Mouse (Mus musculus) forelimb bud, embryonic 11.5 days (tissue): ENCODE results near the gene Josd2.

Experiments used
- DNase-seq: peaks from one replicate; pipeline ENCODE4 v3.0.0-alpha.2; 2012; ENCODE audit warnings: low read depth, low spot score

The Josd2 gene

GRCm38 (mm10) chr7:44446070-44446855, 21.5 kb upstream of the Josd2 start:
- DNase-seq = no peak

- DNase-seq = no peak
Observed at GRCm38 (mm10) chr7:44453256-44453655, 14.5 kb upstream of the Josd2 start.

- no peak for DNase-seq
Observed at GRCm38 (mm10) chr7:44456302-44456701, 11.5 kb upstream of the Josd2 start.

- DNase-seq = no peak
Observed at GRCm38 (mm10) chr7:44460067-44460466, 7.7 kb upstream of the Josd2 start.

GRCm38 (mm10) chr7:44460767-44461502, 6.8 kb upstream of the Josd2 start:
- DNase-seq = no peak

- DNase-seq = no peak
Observed at GRCm38 (mm10) chr7:44461503-44462217, 6.1 kb upstream of the Josd2 start.

GRCm38 (mm10) chr7:44462218-44463055, 5.3 kb upstream of the Josd2 start:
- DNase-seq = peak; percentile 57

- no peak for DNase-seq
Observed at GRCm38 (mm10) chr7:44463056-44463425, 4.7 kb upstream of the Josd2 start.

- no peak for DNase-seq
Observed at GRCm38 (mm10) chr7:44463556-44464225, 4.1 kb upstream of the Josd2 start.

GRCm38 (mm10) chr7:44464511-44464910, 3.3 kb upstream of the Josd2 start:
- DNase-seq = no peak

GRCm38 (mm10) chr7:44465111-44465510, 2.7 kb upstream of the Josd2 start, which contains the start of gene Aspdh:
TSS of gene Aspdh (plus strand) at chr7:44465391.
- DNase-seq = no peak

- DNase-seq = no peak
Observed at GRCm38 (mm10) chr7:44466006-44466887, 1.5 kb upstream of the Josd2 start.

GRCm38 (mm10) chr7:44466888-44467311, 880 bp upstream of the Josd2 start:
- no peak for DNase-seq

GRCm38 (mm10) chr7:44468644-44469285, 985 bp downstream of the Josd2 start:
- no peak for DNase-seq

GRCm38 (mm10) chr7:44469677-44470675, 2.2 kb downstream of the Josd2 start:
- no peak for DNase-seq

- no peak for DNase-seq
Observed at GRCm38 (mm10) chr7:44470696-44471612, 3.2 kb downstream of the Josd2 start.
